8 mouse cellular contexts compared by ENCODE assay signal in the genomic region with DNA sequence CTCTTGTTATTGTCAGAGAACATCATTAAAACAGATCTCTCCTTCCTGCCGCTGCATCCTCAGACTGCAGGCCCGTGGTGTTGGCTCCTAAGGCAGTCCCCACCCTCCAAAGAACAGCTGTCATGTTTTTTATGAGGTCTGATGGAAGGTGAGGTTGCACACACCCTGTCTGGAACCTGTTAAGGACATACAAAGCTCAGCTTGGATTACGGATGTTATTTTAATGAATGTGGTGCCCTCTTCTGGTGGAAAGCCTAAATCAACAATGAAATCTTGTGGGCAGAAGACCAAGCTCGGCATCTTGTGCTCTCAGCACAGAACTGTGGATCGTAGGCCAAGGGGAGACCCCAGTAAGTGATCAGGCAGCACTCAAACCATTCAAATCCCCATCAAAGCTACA.
DNase-seq lines count a peak whose midpoint lies in the region; ATAC-seq and TF ChIP-seq lines count a peak whose summit lies in the region.

No protein-coding gene starts in this region.

- no peak overlapping the region for H3K4me3 ChIP-seq in kidney, adult 2 months (ENCODE audit: insufficient read depth, low read depth, low read length)
- no peak overlapping the region for H3K4me3 ChIP-seq in neural tube, embryonic 13.5 days

- no peak overlapping the region for H3K9ac ChIP-seq in neural tube, embryonic 13.5 days

- no peak overlapping the region for H3K27ac ChIP-seq in kidney, adult 2 months (ENCODE audit: insufficient read depth, low read depth, low read length)
- no peak overlapping the region for H3K27ac ChIP-seq in neural tube, embryonic 13.5 days (replicated peaks)

- H3K4me1 ChIP-seq in kidney, adult 2 months (ENCODE audit: control insufficient read depth, insufficient read depth, low read length) = no peaks in the 10 kb centered on the region
- H3K4me1 ChIP-seq in neural tube, embryonic 13.5 days (replicated peaks) = peaks cover 14% of the 10 kb centered on the region

- intact Hi-C loops in left cerebral cortex, postnatal 36 days (cut with DNase I) = loop anchor here (5.0 kb wide), 4 partner anchors 501 to 824 kb away; a partner anchor contains a TSS

- no peaks in the 10 kb centered on the region for H3K36me3 ChIP-seq in kidney, adult 2 months (ENCODE audit: control insufficient read depth, insufficient read depth, low read length)
- no peaks in the 10 kb centered on the region for H3K36me3 ChIP-seq in neural tube, embryonic 13.5 days

- no peaks in the 10 kb centered on the region for H3K27me3 ChIP-seq in kidney, adult 2 months (replicated peaks; ENCODE audit: control insufficient read depth, insufficient read depth, low read length)
- H3K27me3 ChIP-seq in neural tube, embryonic 13.5 days = no peaks in the 10 kb centered on the region

- no peak for TF ChIP-seq POLR2A in kidney, adult 2 months (IDR thresholded peaks at IDR 0.05; ENCODE audit: low read depth, low read length)

- H3K4me2 ChIP-seq in neural tube, embryonic 13.5 days = no peak overlapping the region

- H3K9me3 ChIP-seq in neural tube, embryonic 13.5 days = no peaks in the 10 kb centered on the region

- peak; percentile 56 for DNase-seq in ovary, postnatal 14 days (ENCODE audit: low spot score)
- no peak for DNase-seq in ovary, postnatal 36 days (ENCODE audit: low spot score)
- peak; percentile 43 for DNase-seq in cerebellum, adult 8-10 months
- DNase-seq in forelimb bud, embryonic 11.5 days (ENCODE audit: low read depth, low spot score) = peak; percentile 84
- DNase-seq in kidney, adult 2 months = peak; percentile 56
- DNase-seq in left cerebral cortex, postnatal 36 days (ENCODE audit: low spot score in 2 of 2) = peak; percentile 54 to 68
- DNase-seq in T-cell, adult 2 months (ENCODE audit: low spot score) = no peak

- ATAC-seq in neural tube, embryonic 13.5 days (ENCODE audit: low read depth) = peak; percentile 89

- TF ChIP-seq CTCF in kidney, adult 2 months (conservative IDR thresholded peaks at IDR 0.05; ENCODE audit: insufficient read depth, insufficient read length, low read depth, low read length) = peak; percentile 34; the same call in 1 of the 2 replicates

- WGBS in kidney, adult 2 months = 19% methylated on average over 5 of the region's 5 CpGs
- 25% methylated on average over 5 of the region's 5 CpGs for WGBS in neural tube, embryonic 13.5 days

Comparison
In these comparisons a context has a peak if more than half of its experiments do, and no peak if none do; other contexts are left out.
1. DNase-seq: peak in ovary, postnatal 14 days (single experiment), cerebellum, adult 8-10 months (single experiment), forelimb bud, embryonic 11.5 days (single experiment), kidney, adult 2 months (single experiment) and left cerebral cortex, postnatal 36 days (2 of 2); none in ovary, postnatal 36 days (single experiment) and T-cell, adult 2 months (single experiment).